Mouse (Mus musculus) brain, embryonic 14.5 days (tissue): ENCODE data around the gene Ccl9.

Source experiments
- CTCF ChIP-seq: fragments of 200-500 bp; IDR thresholded peaks from 2 replicates; pipeline ENCODE4 v1.5.1; 2012; ENCODE audit warnings: inconsistent platforms, mild to moderate bottlenecking, moderate library complexity, borderline replicate concordance; ENCODE audit not compliant: insufficient read depth, insufficient read length; ENCODE audit errors: extremely low read depth
- POLR2A ChIP-seq: fragments of 200-500 bp; IDR thresholded peaks from 2 replicates; pipeline ENCODE4 v1.6.1; 2012; ENCODE audit warnings: mild to moderate bottlenecking, inconsistent platforms, borderline replicate concordance; ENCODE audit not compliant: poor library complexity, insufficient read depth, insufficient read length, severe bottlenecking; ENCODE audit errors: extremely low read depth

DNA sequence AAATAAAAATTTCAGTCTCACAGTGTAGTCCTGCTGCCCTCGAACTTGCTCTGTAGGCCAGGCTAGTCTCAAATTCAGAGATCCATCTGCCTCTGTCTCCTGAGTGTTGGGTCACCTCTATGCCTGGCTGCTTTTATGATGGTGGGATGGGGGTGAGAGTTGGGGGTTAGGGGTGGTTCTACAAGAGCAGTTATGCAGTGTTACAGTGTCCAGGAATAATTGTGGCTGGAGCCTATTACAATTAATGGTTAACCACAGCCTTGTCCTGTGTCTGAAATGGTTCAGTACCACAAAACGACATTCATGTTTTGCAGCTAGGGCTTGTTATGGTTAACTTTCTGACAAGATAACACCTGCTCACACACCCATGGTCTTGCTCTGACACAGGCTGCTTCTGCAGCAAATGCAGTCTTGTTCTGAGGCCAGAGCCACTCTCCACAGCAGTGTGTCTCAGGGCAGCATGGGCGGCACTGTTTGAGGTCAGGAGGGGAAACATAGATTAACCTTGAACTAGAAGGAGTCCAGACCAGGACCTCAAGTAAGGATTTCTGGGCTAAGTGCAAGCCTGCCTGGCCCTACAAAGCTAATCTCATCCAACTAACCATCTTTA, 39.6 kb downstream of the Ccl9 start:
- TF ChIP-seq CTCF (no peak), POLR2A (no peak)
